Mouse (Mus musculus) liver, adult (tissue): ENCODE measurements around the gene Olfr988.
A peak's percentile ranks its signal among the peaks of the same experiment; 100 is the strongest.
"Not testable (repeated sequence)": the region's sequence is repeated elsewhere in the genome, so short reads cannot be mapped to it uniquely, and the experiment has no call there.

ENCODE experiments used
- GATA4 ChIP-seq: IDR thresholded peaks from 2 replicates; pipeline ENCODE4 v1.6.1; 2014; ENCODE audit warnings: mild to moderate bottlenecking, low read length; ENCODE audit not compliant: insufficient replicate concordance

The Olfr988 gene

DNA sequence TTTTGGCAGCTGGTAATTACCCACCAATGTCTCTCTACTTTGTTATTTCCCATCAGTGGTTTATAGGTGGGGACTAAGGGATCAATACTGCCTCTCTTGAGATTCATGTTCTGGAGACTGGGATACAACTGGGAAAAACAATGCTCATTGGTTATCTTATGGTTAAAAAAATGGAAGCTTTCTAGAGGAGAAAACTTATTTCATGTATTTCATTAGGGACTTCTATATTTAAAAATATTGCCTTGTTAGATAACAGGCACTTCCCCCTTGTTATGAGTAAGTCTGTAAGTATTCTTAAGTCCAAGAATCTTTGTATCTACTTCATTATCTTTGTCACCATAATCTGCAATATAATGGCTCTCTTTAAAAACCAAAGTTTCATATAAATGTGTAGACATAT is at the start of gene Olfr988:
Gene Olfr988, minus strand, starts transcription at position 101 of the 400 bp plus-strand sequence.
- not testable (repeated sequence) for TF ChIP-seq GATA4

DNA sequence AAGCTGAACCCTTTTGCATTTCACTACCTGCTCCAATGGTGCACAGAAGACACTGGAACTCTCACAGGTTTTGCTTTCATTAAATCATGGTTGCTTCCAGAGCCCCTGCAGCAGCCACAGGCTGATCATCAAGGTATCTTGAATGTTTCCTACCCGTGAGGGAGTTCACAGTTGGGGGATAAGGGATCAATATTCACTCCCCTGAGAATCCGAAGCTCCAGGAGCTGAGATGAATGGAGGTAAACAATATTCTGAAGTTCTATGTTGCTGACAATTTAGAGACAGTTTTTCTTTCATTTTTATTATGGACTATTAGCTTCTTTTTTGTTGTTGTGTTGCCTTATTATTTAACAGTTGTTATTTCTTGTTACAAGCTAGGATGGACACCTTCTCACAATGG is 46.3 kb upstream of the Olfr988 start, which contains the start of gene Olfr992:
Gene Olfr992, minus strand, starts transcription at position 101 of the 400 bp plus-strand sequence.
- TF ChIP-seq GATA4, result no peak

DNA sequence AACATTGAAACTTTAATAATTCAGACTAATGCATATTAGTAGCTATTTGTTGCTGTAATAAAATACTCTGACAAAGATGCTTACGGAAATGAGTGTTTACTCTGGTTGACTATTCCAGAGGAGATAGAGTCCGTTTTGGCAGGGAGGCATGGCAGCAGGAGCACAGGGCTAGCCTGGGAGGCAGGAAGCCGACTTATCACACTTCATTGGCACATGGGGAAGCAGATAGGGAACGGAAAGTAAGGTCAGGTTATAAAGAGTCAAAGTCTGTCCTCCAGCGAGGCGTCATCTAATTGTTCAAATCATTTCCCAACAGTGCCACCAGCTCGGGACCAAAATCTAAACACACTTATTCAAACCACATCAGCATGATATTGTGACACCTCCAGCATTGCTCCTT is 23.1 kb downstream of the Olfr988 start:
- TF ChIP-seq GATA4, result peak; percentile 91; the same call in 1 of the 2 replicates

DNA sequence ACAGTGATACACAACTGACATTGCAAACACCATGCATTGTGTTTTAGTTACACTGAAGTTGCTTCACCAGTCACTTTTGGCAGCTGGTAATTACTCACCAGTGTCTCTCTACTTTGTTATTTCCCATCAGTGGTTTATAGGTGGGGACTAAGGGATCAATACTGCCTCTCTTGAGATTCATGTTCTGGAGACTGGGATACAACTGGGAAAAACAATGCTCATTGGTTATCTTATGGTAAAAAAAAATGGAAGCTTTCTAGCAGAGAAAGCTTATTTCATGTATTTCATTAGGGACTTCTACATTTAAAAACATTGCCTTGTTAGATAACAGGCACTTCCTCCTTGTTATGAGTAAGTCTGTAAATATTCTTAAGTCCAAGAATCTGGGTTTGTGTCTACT is 23.8 kb downstream of the Olfr988 start, which contains the start of gene Olfr987:
Gene Olfr987, minus strand, starts transcription at position 101 of the 400 bp plus-strand sequence.
- TF ChIP-seq GATA4, result not testable (repeated sequence)

DNA sequence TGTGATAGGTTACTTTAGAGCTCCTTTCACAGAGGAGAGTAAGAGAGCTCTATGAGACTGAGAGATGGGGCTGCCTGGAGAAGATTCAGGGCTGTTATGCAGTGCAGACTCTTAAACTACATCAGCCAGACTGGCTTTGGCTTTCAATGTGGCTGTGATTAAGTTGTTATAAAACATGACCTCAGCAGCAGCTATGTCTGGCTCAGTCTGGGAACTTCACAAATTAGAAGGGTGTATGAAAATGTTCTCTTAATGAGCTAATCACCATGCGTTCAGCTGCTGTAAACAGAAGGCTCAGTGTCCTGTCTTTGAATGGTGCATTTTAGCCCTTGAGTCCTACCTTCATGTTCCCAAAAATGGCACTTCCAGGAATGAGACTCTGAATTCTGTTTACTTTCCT is 43.9 kb downstream of the Olfr988 start:
- TF ChIP-seq GATA4, result no peak
